Mouse (Mus musculus): ENCODE data around the gene Pramef12.

DNA sequence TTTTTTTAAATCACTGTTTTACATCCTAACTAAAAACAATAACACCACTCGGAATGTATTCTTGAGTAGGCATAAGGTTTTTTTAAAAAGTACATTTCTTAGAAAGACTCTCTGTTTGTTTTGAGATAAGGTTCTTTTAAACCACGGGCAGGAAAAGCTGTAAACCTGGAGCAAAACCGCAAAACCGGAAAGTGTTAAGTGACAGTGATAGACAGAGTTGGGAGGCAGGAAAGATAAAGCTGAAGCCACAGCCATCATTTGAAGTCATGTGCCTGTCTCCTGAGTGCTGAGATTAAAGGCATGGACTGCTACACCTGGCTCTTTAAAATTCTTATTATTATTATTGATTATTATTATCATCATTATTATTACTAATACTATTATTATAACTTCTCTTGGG, 5.6 kb downstream of the Pramef12 start:
- no peak for TF ChIP-seq POLR2A (IDR thresholded peaks at IDR 0.05; ENCODE audit: control insufficient read depth in 1 of 2, insufficient read depth in 1 of 2, low read depth in 1 of 2, low read length in 2 of 2, poor library complexity in 1 of 2)
- no peak for TF ChIP-seq CTCF (IDR thresholded peaks at IDR 0.05 in 2 of 3, conservative IDR thresholded peaks at IDR 0.05 in 1 of 3; ENCODE audit: control insufficient read depth in 1 of 3, insufficient read depth in 1 of 3, low read depth in 2 of 3, low read length in 3 of 3, poor library complexity in 1 of 3, severe bottlenecking in 1 of 3)
- no peak for TF ChIP-seq ZNF384 (IDR thresholded peaks at IDR 0.05; ENCODE audit: low read depth, low read length)
- no peak for TF ChIP-seq EP300 (IDR thresholded peaks at IDR 0.05; ENCODE audit: low read depth in 1 of 2, low read length in 2 of 2)
- no peak for TF ChIP-seq TAL1 (IDR thresholded peaks at IDR 0.05; ENCODE audit: low read length)
- TF ChIP-seq USF1 (IDR thresholded peaks at IDR 0.05; ENCODE audit: low read depth, low read length): no peak
- TF ChIP-seq MAZ (IDR thresholded peaks at IDR 0.05; ENCODE audit: low read depth, low read length): no peak
- no peak for TF ChIP-seq TCF12 (IDR thresholded peaks at IDR 0.05; ENCODE audit: low read depth, low read length)
- no peak for TF ChIP-seq RAD21 (IDR thresholded peaks at IDR 0.05; ENCODE audit: low read depth, low read length)
- no peak for TF ChIP-seq GABPA (IDR thresholded peaks at IDR 0.05; ENCODE audit: low read depth, low read length)
- TF ChIP-seq GATA1 (IDR thresholded peaks at IDR 0.05; ENCODE audit: low read depth, low read length): no peak
- no peak for TF ChIP-seq MAX (IDR thresholded peaks at IDR 0.05; ENCODE audit: low read length)
- TF ChIP-seq MAFK (IDR thresholded peaks at IDR 0.05; ENCODE audit: borderline replicate concordance, low read depth, low read length): no peak
